Mouse (Mus musculus): ENCODE results near the gene Gm12355.

DNA sequence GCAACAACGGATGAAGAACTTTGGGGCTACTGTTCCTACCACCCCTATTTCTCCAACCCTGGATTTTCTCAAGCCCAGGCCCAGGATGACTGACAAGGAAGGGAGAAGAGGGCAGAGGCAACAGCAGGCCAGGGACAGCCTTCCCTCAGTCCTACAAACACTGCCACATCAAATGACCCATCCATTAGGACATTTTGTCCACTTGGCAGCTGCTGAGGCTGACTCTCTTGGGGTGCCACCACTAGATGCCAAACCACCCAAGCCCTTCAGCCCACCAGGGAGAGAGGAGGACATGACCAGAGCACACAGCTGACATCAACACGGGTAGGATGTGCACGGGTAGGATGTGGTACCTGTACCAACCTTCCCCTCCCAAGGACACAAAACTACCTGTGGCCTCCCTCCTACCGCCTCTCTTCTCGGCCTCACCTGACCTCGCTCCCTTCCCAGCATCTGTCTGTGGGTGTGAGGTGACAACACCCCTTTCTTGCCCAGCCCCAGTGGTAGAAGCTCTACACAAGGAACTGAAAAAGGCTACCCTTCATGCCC lies 40.8 kb downstream of the Gm12355 start:
- TF ChIP-seq CTCF (IDR thresholded peaks at IDR 0.05; ENCODE audit: control insufficient read depth, insufficient read depth, insufficient replicate concordance, low read depth, low read length) (no peak), POLR2A (IDR thresholded peaks at IDR 0.05; ENCODE audit: control insufficient read depth, low read depth, low read length) (no peak)

All from testis, adult 2 months (tissue).